Mouse (Mus musculus): ENCODE data around the gene Cbwd1. TPM values are rescaled to one million over a fixed set of nuclear protein-coding genes. Genes with fewer than 3 reads are reported as not detected.

Cbwd1 gene
- polyA plus RNA-seq (2014; fragmentation: Nextera tagmentation; extraction: Ambion mirVana), result 16.5 and 20.2 TPM in 2 replicates

- H3K27ac ChIP-seq (ENCODE audit: low read depth, low read length), result no peak within 1 kb of the TSS
- H3K9me3 ChIP-seq (replicated peaks; ENCODE audit: control insufficient read depth, low read length), result no peaks in the 10 kb centered on the region
- H3K4me1 ChIP-seq (ENCODE audit: control insufficient read depth, insufficient read depth, low read length), result peaks cover 4% of the 10 kb centered on the region
- DNase-seq (ENCODE audit: low spot score) (peak; percentile 98), ATAC-seq (peak; percentile 99)
- WGBS, result under 1% methylated on average over 36 of the region's 36 CpGs
- H3K27me3 ChIP-seq (replicated peaks; ENCODE audit: control insufficient read depth, insufficient read depth, low read length), result no peaks in the 10 kb centered on the region
- no peaks in the 10 kb centered on the region for H3K36me3 ChIP-seq (ENCODE audit: control insufficient read depth, insufficient read depth, low read length)
- peak within 1 kb of the TSS; percentile 62 for H3K4me3 ChIP-seq (ENCODE audit: low read depth, low read length)
- peak within 1 kb of the TSS; percentile 74 for H3K9ac ChIP-seq (ENCODE audit: low read length)
- peak within 1 kb of the TSS; percentile 63 for H3K4me2 ChIP-seq (ENCODE audit: low read length)
Measured at GRCm38 (mm10) chr19:24961172-24961962, at the start of gene Cbwd1. Gene Cbwd1, minus strand, starts transcription at chr19:24961610.

GRCm38 (mm10) chr19:25008509-25008908 is 47.1 kb upstream of the Cbwd1 start:
- WGBS, result 82% methylated on average over 2 of the region's 2 CpGs

GRCm38 (mm10) chr19:25006686-25007085 is 45.3 kb upstream of the Cbwd1 start:
- H3K4me3 ChIP-seq (ENCODE audit: low read depth, low read length), result no peak overlapping the region
- H3K4me1 ChIP-seq (ENCODE audit: control insufficient read depth, insufficient read depth, low read length), result peaks cover 5% of the 10 kb centered on the region; the same call in 1 of the 2 replicates
- no peak overlapping the region for H3K9ac ChIP-seq (ENCODE audit: low read length)
- WGBS, result 79% methylated on average over 1 of the region's 1 CpGs
- peaks cover 14% of the 10 kb centered on the region for H3K27me3 ChIP-seq (replicated peaks; ENCODE audit: control insufficient read depth, insufficient read depth, low read length)
- no peak for ATAC-seq
- no peaks in the 10 kb centered on the region for H3K9me3 ChIP-seq (replicated peaks; ENCODE audit: control insufficient read depth, low read length)
- H3K27ac ChIP-seq (ENCODE audit: low read depth, low read length), result no peak overlapping the region
- DNase-seq (ENCODE audit: low spot score), result no peak
- no peaks in the 10 kb centered on the region for H3K36me3 ChIP-seq (ENCODE audit: control insufficient read depth, insufficient read depth, low read length)
- H3K4me2 ChIP-seq (ENCODE audit: low read length), result no peak overlapping the region

More at GRCm38 (mm10) chr19:25008509-25008908, 47.1 kb upstream of the Cbwd1 start:
- Histone ChIP-seq H3K27ac (ENCODE audit: low read depth, low read length) (no peak overlapping the region), H3K4me3 (ENCODE audit: low read depth, low read length) (no peak overlapping the region), H3K4me2 (ENCODE audit: low read length) (no peak overlapping the region), H3K9me3 (replicated peaks; ENCODE audit: control insufficient read depth, low read length) (no peaks in the 10 kb centered on the region), H3K36me3 (ENCODE audit: control insufficient read depth, insufficient read depth, low read length) (no peaks in the 10 kb centered on the region), H3K27me3 (replicated peaks; ENCODE audit: control insufficient read depth, insufficient read depth, low read length) (0 out of 2 replicates have a peak, but pooled peaks cover 6% of the 10 kb centered on the region), H3K4me1 (ENCODE audit: control insufficient read depth, insufficient read depth, low read length) (peaks cover 5% of the 10 kb centered on the region; the same call in 1 of the 2 replicates), H3K9ac (ENCODE audit: low read length) (no peak overlapping the region)
- DNase-seq (ENCODE audit: low spot score) (no peak), ATAC-seq (no peak)

- H3K4me1 ChIP-seq (ENCODE audit: control insufficient read depth, insufficient read depth, low read length), result peaks cover 5% of the 10 kb centered on the region; the same call in 1 of the 2 replicates
- 33% methylated on average over 4 of the region's 4 CpGs for WGBS
- no peaks in the 10 kb centered on the region for H3K36me3 ChIP-seq (ENCODE audit: control insufficient read depth, insufficient read depth, low read length)
- H3K9ac ChIP-seq (ENCODE audit: low read length), result no peak overlapping the region
- no peak overlapping the region for H3K27ac ChIP-seq (ENCODE audit: low read depth, low read length)
- no peak overlapping the region for H3K4me2 ChIP-seq (ENCODE audit: low read length)
- H3K4me3 ChIP-seq (ENCODE audit: low read depth, low read length), result no peak overlapping the region
- H3K27me3 ChIP-seq (replicated peaks; ENCODE audit: control insufficient read depth, insufficient read depth, low read length), result peaks cover 42% of the 10 kb centered on the region
- no peaks in the 10 kb centered on the region for H3K9me3 ChIP-seq (replicated peaks; ENCODE audit: control insufficient read depth, low read length)
- peak; percentile 38 for DNase-seq (ENCODE audit: low spot score)
- ATAC-seq, result 0 out of 2 replicates have a peak, but pooled peaks have one; percentile 20
Measured at GRCm38 (mm10) chr19:25003810-25004209, 42.4 kb upstream of the Cbwd1 start.

- Histone ChIP-seq H3K36me3 (ENCODE audit: control insufficient read depth, insufficient read depth, low read length) (no peaks in the 10 kb centered on the region), H3K4me1 (ENCODE audit: control insufficient read depth, insufficient read depth, low read length) (peaks cover 5% of the 10 kb centered on the region; the same call in 1 of the 2 replicates), H3K27me3 (replicated peaks; ENCODE audit: control insufficient read depth, insufficient read depth, low read length) (peaks cover 47% of the 10 kb centered on the region), H3K9ac (ENCODE audit: low read length) (no peak overlapping the region), H3K4me2 (ENCODE audit: low read length) (no peak overlapping the region), H3K27ac (ENCODE audit: low read depth, low read length) (no peak overlapping the region), H3K4me3 (ENCODE audit: low read depth, low read length) (no peak overlapping the region), H3K9me3 (replicated peaks; ENCODE audit: control insufficient read depth, low read length) (no peaks in the 10 kb centered on the region)
- ATAC-seq, result no peak
- DNase-seq (ENCODE audit: low spot score), result no peak
- 81% methylated on average over 3 of the region's 3 CpGs for WGBS
Measured at GRCm38 (mm10) chr19:25002828-25003227, 41.4 kb upstream of the Cbwd1 start.

- Histone ChIP-seq H3K27me3 (replicated peaks; ENCODE audit: control insufficient read depth, insufficient read depth, low read length) (peaks cover 48% of the 10 kb centered on the region), H3K9me3 (replicated peaks; ENCODE audit: control insufficient read depth, low read length) (no peaks in the 10 kb centered on the region), H3K9ac (ENCODE audit: low read length) (no peak overlapping the region), H3K27ac (ENCODE audit: low read depth, low read length) (no peak overlapping the region), H3K4me3 (ENCODE audit: low read depth, low read length) (no peak overlapping the region), H3K4me1 (ENCODE audit: control insufficient read depth, insufficient read depth, low read length) (peaks cover 5% of the 10 kb centered on the region; the same call in 1 of the 2 replicates), H3K36me3 (ENCODE audit: control insufficient read depth, insufficient read depth, low read length) (no peaks in the 10 kb centered on the region), H3K4me2 (ENCODE audit: low read length) (no peak overlapping the region)
- 89% methylated on average over 6 of the region's 6 CpGs for WGBS
- no peak for DNase-seq (ENCODE audit: low spot score)
- no peak for ATAC-seq
Measured at GRCm38 (mm10) chr19:25002032-25002431, 40.6 kb upstream of the Cbwd1 start.

GRCm38 (mm10) chr19:25000153-25000552 is 38.7 kb upstream of the Cbwd1 start:
- Histone ChIP-seq H3K36me3 (ENCODE audit: control insufficient read depth, insufficient read depth, low read length) (no peaks in the 10 kb centered on the region), H3K27me3 (replicated peaks; ENCODE audit: control insufficient read depth, insufficient read depth, low read length) (peaks cover 51% of the 10 kb centered on the region), H3K9ac (ENCODE audit: low read length) (no peak overlapping the region), H3K4me1 (ENCODE audit: control insufficient read depth, insufficient read depth, low read length) (peaks cover 5% of the 10 kb centered on the region; the same call in 1 of the 2 replicates), H3K9me3 (replicated peaks; ENCODE audit: control insufficient read depth, low read length) (no peaks in the 10 kb centered on the region), H3K4me2 (ENCODE audit: low read length) (peak overlapping the region; percentile 98), H3K4me3 (ENCODE audit: low read depth, low read length) (peak overlapping the region; percentile 62; the same call in 1 of the 2 replicates), H3K27ac (ENCODE audit: low read depth, low read length) (no peak overlapping the region)
- DNase-seq (ENCODE audit: low spot score) (no peak), ATAC-seq (no peak)
- WGBS, result 38% methylated on average over 9 of the region's 9 CpGs

- H3K4me1 ChIP-seq (ENCODE audit: control insufficient read depth, insufficient read depth, low read length), result peaks cover 5% of the 10 kb centered on the region; the same call in 1 of the 2 replicates
Measured at GRCm38 (mm10) chr19:24999201-24999886, 37.9 kb upstream of the Cbwd1 start, which contains the start of gene Dock8. Gene Dock8, plus strand, starts transcription at chr19:24999534.

More at GRCm38 (mm10) chr19:24999201-24999886, 37.9 kb upstream of the Cbwd1 start, which contains the start of gene Dock8:
- Histone ChIP-seq H3K4me3 (ENCODE audit: low read depth, low read length) (peak within 1 kb of the TSS; percentile 62), H3K9ac (ENCODE audit: low read length) (no peak within 1 kb of the TSS), H3K27me3 (replicated peaks; ENCODE audit: control insufficient read depth, insufficient read depth, low read length) (peaks cover 51% of the 10 kb centered on the region), H3K27ac (ENCODE audit: low read depth, low read length) (no peak within 1 kb of the TSS), H3K4me2 (ENCODE audit: low read length) (peak within 1 kb of the TSS; percentile 98), H3K9me3 (replicated peaks; ENCODE audit: control insufficient read depth, low read length) (no peaks in the 10 kb centered on the region), H3K36me3 (ENCODE audit: control insufficient read depth, insufficient read depth, low read length) (no peaks in the 10 kb centered on the region)
- ATAC-seq, result peak; percentile 60
- peak; percentile 27 for DNase-seq (ENCODE audit: low spot score)
- WGBS, result under 1% methylated on average over 85 of the region's 109 CpGs
